Mouse (Mus musculus): ENCODE results near the gene Chst11.

DNA sequence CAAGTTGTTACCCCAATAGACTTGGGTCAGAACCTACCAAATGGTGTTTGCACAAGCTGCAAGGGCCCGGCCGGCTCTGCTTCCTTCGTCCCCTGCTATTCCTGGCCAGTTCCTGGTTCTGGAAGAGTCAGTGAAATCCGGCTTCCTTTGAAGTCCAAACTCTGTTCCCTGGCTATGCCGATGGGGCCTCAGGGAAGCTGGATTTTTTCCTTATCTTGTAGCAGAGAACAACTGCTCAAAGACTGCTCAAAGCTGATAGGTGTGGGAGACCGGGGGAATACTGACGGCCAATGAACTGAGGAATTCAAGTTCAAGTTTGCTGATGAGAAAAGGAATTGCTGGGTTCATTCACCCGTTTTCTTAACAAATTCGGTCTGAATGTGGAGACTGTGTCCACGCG lies 13.7 kb upstream of the Chst11 start:
- TF ChIP-seq GATA1 (IDR thresholded peaks at IDR 0.05; ENCODE audit: borderline replicate concordance, low read length) (no peak), FLI1 (IDR thresholded peaks at IDR 0.05; ENCODE audit: low read length) (no peak)

All from megakaryocyte, embryonic 14.5 days (primary cell).